In the genomic region with DNA sequence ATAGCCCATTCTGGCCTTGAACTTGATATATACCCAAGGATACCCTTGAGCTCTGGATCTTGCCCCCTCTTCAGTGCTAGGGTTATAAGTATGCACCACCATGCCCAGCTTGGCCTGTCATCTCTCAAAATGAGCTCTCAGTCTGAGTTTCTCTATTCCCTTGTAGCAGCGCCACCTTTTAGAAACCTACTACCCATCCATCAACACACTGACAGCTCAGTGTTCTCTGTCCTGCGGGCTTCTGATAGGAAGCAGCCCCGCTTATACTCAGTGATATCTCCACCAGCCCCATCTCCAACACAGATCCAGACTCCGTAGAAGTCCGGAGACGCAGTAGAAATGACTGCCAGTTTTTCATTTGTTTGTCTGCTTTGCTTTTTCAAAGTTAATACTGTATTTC, we compare ENCODE assay signal across 1 mouse cellular context.
TF ChIP-seq lines count a peak whose summit lies in the region.

No protein-coding gene starts in this region.

TF ChIP-seq in CH12.LX, 34 proteins besides CTCF, POLR2A, EP300 and RAD21:
- TF ChIP-seq PAX5 (IDR thresholded peaks at IDR 0.05; ENCODE audit: low read length) (no peak), MAZ (IDR thresholded peaks at IDR 0.05; ENCODE audit: low read depth, low read length) (no peak), MAFK (IDR thresholded peaks at IDR 0.05; ENCODE audit: insufficient replicate concordance, low read length) (no peak), CHD2 (IDR thresholded peaks at IDR 0.05; ENCODE audit: low read length) (no peak)
TF ChIP-seq in CH12.LX: peak in this region for 0.
